Mouse (Mus musculus): Measurements from ENCODE around the gene Csk. TPM values are rescaled to one million over a fixed set of nuclear protein-coding genes. Genes with fewer than 3 reads are reported as not detected.

The Csk gene
- polyA plus RNA-seq, 1 experiment, result 41.3 TPM

DNA sequence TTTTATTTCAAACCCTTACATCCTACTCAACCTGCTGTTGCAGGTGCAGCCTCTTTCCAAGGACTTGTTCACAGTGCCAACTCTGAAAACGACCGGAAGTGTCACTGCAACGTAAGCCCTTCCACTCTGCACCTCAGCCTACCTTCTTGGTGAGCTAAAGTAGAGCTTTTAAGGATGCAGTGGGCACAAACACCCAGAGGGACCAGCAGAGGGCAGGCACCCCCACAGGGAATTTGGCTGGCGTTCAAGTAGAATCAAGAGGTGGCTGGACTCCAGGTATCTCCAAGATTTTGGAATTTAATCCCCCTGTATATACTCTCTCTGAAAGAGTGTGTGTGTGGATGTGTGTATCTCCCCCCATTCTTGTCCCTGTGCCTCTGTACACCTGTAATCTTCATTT lies 4.4 kb upstream of the Csk start:
- DNase-seq (ENCODE audit: low read depth), result no peak

- DNase-seq (ENCODE audit: low read depth), result no peak
Measured at GRCm38 (mm10) chr9:57656631-57657350, 3.4 kb upstream of the Csk start.

- no peak for DNase-seq (ENCODE audit: low read depth)
Measured at GRCm38 (mm10) chr9:57655749-57656148, 2.3 kb upstream of the Csk start.

DNA sequence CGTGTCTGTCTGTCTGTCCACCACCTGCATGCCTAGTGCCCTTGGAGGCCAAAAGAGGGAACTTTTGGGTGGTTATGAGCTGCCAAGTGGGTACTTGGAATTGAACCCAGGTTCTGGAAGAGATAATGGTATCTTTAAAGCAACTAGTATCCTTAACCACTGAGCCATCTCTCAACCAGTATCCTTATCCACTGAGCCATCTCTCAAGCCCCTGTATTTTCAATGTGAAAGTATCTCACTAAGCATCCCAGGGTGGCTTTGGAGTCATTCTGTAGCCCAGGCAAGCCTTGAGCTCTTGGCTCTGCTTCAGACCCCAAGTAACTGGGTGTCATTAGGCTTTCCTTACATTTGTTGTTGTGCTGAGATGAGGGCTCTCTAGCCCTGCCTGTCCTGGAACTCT lies 1.5 kb upstream of the Csk start:
- DNase-seq (ENCODE audit: low read depth), result no peak

- DNase-seq (ENCODE audit: low read depth), result no peak
Measured at GRCm38 (mm10) chr9:57652855-57653254, 576 bp downstream of the Csk start.

GRCm38 (mm10) chr9:57652351-57652750 lies 1.1 kb downstream of the Csk start:
- no peak for DNase-seq (ENCODE audit: low read depth)

GRCm38 (mm10) chr9:57650786-57651311 lies 2.6 kb downstream of the Csk start:
- DNase-seq (ENCODE audit: low read depth), result no peak

- DNase-seq (ENCODE audit: low read depth), result no peak
Measured at GRCm38 (mm10) chr9:57650130-57650785, 3.2 kb downstream of the Csk start.

GRCm38 (mm10) chr9:57647286-57648108 lies 5.9 kb downstream of the Csk start:
- no peak for DNase-seq (ENCODE audit: low read depth)

DNA sequence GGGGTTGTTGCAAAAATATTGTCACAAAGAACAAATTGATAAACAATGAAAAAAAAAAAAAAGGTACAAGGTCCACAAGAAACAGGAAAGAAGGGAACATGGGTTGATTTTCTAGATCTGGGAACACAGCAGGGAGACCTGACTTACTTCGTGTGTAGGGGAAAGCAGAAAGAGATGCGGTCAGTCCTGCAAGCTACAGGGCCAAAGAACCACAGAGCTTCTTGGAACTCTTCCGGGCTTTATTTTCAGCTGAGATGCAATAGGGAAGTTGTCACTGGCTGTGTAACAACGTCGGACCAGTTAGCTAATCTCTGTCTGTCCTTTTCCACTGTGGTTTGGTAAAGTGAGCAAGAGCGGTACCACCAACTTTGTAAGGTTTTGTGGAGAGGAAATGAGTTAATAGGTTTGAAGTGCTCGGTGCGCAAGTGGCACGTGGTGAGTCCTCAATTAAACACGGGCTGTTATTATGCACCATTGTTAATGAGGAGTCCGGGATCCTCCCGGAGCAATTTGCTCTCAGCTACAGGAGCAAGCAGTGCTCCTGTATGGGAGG lies 6.8 kb downstream of the Csk start:
- DNase-seq (ENCODE audit: low read depth), result no peak

DNA sequence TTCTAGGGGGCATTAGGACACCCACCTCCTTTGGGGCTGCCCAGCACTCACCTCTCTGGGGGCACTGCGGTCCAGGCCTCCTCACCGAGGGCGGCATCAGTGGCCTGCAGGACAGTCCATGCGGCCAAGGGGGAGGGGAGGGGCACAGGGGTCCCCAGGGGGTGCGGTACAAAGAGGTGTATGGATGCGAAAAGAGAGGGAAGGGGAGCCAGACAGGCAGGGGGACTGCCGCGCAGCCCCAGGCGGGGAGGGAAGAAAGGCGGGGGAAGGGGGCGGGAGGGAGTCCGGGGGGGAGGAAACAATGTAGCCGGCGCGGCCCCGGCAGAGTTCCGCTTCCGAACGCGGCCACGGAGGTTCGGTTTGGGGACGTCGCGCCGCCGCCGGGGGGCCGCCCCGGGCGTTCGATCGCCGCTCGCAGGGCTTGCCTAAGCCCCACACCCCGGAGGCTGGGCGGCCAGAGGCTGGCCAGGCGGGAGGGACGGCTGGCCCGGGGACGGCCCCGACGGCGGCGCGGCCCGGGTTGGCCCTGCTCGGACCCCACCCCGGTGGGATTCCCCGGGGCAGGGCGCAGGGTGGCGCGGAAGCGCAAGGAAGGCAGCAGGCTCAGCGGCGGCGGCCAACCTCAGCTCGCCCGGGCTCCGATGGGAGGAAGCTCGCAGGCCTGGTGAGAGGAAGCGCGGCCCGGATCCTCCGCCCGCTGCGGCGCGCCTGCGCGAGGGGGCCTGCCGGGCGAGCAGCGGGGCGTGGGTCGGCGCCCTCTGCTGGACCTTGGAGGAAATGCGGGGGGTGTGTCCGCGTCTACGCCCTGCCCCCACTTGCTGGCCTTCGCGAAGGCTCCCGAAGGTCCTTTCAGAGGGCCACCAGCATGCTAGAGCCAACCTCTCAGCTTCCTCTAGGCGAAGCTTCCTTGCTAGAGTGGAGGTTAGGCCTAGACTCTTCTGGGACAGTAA lies 8.2 kb downstream of the Csk start:
- DNase-seq (ENCODE audit: low read depth), result no peak

- no peak for DNase-seq (ENCODE audit: low read depth)
Measured at GRCm38 (mm10) chr9:57644442-57644943, 8.9 kb downstream of the Csk start.

DNA sequence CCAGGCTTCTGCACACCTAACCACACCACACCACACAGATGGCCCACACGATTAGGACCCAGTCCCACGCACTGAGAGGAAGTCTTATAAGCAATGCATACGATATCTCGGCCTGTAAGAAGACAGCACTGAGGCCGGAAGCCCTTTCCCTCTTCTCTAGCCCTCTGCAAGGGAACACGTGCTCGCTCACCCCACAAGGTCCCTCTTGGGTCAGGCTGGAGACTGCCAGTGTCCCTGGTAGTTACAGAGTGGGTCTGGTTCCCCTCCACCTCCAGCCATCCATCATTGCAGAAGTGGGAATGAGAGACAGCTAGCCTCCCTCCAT lies 9.6 kb downstream of the Csk start:
- DNase-seq (ENCODE audit: low read depth), result no peak

- no peak for DNase-seq (ENCODE audit: low read depth)
Measured at GRCm38 (mm10) chr9:57643169-57643855, 10.1 kb downstream of the Csk start.

- no peak for DNase-seq (ENCODE audit: low read depth)
Measured at GRCm38 (mm10) chr9:57641775-57642550, 11.5 kb downstream of the Csk start.

DNA sequence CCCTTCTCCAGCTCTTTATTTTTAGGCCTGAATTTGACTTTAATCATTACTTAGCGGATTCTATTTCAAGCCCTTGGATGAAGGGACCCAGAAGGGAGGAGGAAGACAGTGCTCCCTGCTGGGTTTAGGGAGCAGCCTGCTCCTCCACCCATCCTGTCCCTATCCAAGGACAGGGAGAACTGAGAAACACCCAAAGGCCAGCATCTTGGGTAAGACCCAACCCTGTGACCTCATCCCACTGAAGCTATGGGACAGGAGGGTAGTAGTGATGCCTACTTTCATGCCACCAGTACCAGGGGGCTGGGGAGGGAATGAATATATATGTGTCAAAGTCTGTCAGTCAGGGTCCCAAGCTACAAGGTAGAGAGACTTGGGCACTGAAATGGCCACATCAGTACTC lies 12.4 kb downstream of the Csk start:
- DNase-seq (ENCODE audit: low read depth), result no peak

- no peak for DNase-seq (ENCODE audit: low read depth)
Measured at GRCm38 (mm10) chr9:57640384-57640783, 13.0 kb downstream of the Csk start.

- no peak for DNase-seq (ENCODE audit: low read depth)
Measured at GRCm38 (mm10) chr9:57639661-57640328, 13.6 kb downstream of the Csk start.
